Mouse (Mus musculus) Patski (cell line): Measurements from ENCODE around the gene Dmd. TPM values are rescaled to one million over a fixed set of nuclear protein-coding genes. Genes with fewer than 3 reads are reported as not detected.

Experiments
- ATAC-seq: fragments of 100-300 bp; one replicate; pipeline ENCODE4 v1.8.0; 2021
- CTCF ChIA-PET: fragments of 350-600 bp; sonication (Branson Sonifier 250); formaldehyde crosslinking; loops from one replicate; lab custom pipeline; 2022; ENCODE audit warnings: inconsistent platforms; lab: Charles Lee
- POLR2A ChIA-PET: fragments of 350-600 bp; sonication (Branson Sonifier 250); formaldehyde crosslinking; loops from one replicate; lab custom pipeline; 2022; ENCODE audit warnings: antibody characterized with exemption, inconsistent platforms; lab: Charles Lee
- DNase-seq: peaks from one replicate; pipeline ENCODE4 v3.0.0-alpha.2; 2011; ENCODE audit warnings: low read depth, low spot score
- H3K27me3 ChIP-seq: fragments of 371-371 bp; one replicate; pipeline ENCODE4 v1.5.1; 2021
- CTCF ChIP-seq: fragments of 100-300 bp; IDR thresholded peaks from one replicate; pipeline ENCODE4 v1.5.1; 2021
- in situ Hi-C: fragments of 300-500 bp; cut with MboI; formaldehyde crosslinking; loops from 3 replicates; pipeline ENCODE4 v1.11.1; 2018; ENCODE audit warnings: low pct_unique_long_range_greater_than_20kb, mixed read lengths
- polyA plus RNA-seq: library from polyadenylated mRNA; unstranded; gene quantifications from one replicate; pipeline ENCODE4 v1.2.3, GENCODE M21; 2021

Gene Dmd
- polyA plus RNA-seq, 1 experiment from 2014 or later: not detected

DNA sequence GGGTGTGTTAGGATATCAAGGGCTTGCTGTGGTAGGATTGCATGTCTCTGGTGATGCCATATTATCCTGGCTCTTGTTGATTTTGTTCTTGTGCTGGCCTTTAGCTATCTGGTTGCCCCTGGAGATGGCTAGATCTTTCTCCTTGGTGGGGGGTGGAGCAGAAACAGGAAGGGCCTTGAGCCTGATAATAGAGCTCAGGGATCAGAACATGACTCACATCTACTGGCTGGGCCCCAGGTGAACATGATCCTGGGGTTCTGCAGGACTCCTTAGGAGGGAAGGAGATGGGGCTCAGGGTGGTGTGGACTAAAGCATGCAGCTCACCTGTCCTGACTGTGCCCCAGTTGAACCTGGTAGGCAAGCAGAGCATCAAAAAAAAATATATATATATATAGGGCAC, 1691.8 kb downstream of the Dmd start:
- CTCF ChIA-PET: no interaction called here
- in situ Hi-C loops: no loop called here
- ATAC-seq (no peak), DNase-seq (no peak)
- POLR2A ChIA-PET: no interaction called here
- peaks cover 18% of the 10 kb centered on the region for H3K27me3 ChIP-seq
- TF ChIP-seq CTCF: no peak

DNA sequence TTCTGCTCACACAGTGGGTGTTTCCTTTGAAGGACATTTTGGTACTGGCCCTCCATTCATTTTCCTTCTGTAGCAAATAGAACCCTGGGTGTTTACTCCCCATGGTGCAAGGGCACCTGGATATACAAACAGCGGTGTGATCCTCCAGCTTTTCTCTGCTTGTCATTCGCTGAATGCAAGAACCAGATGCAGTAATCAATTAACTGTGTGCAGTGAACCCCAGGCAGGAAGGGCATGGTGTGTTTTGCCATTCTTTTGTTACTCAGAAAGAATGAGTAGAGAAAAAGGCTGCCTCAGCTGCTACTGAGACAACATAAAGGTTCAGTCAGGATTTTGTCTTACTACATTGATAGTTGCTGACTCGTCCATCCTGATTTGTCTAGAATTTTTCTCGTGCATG, 1799.0 kb downstream of the Dmd start:
- TF ChIP-seq CTCF: no peak
- H3K27me3 ChIP-seq: peaks cover 40% of the 10 kb centered on the region
- in situ Hi-C loops: no loop called here
- no peak for ATAC-seq
- POLR2A ChIA-PET: no interaction called here
- CTCF ChIA-PET: no interaction called here
- DNase-seq: no peak

DNA sequence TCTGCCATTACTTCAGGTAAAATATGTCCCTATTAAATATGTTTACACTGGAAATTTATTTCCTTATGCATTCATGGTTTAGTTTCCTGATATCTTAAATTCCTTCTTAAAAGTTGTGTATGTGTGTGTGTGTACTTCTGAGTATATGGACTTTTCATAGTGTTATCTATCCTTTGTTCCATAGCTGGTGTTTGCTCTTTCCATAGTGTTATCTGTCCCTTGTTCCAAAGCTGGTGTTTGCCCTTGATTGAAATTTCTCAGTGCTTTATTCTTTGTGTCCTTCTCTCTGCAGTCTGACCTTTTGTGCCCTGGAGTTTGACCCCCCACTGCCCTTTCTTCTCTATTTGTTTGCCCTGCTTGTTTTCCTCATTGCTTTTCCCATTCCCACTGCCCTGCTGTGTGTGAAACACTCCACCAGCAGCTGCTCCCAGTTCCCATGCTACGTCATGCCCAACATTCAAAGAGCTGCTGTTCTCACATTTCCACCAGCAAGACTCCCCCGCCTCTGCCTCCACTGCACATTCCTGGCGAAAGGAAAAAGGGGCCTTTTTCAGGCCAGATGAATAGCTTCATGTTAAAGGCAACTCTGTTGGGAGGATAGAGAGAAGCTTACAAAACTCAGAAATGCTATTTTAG, 1911.5 kb downstream of the Dmd start:
- POLR2A ChIA-PET: no interaction called here
- in situ Hi-C loops: no loop called here
- ATAC-seq (no peak), DNase-seq (no peak)
- no peak for TF ChIP-seq CTCF
- peaks cover 38% of the 10 kb centered on the region for H3K27me3 ChIP-seq
- CTCF ChIA-PET: no interaction called here

DNA sequence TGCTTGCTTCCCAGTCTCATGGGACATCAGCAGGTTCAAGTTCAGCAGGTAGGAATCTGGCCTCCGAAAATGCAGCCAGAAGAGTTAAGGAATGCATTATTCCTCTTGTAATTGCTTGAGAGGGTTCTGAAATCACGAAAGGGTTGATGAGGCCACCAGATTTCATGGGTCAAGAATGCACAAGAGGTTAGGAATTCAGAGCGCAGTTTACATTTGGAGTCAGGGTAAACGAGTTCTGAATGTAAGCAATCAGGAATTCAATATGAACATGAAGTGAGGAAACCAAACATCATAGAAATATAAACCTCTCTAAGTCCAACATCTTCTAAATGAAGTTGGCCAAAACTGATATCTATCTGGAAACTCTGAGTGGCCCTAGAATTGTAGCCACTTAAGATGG, 1924.4 kb downstream of the Dmd start:
- ChIA-PET CTCF (no interaction called here), POLR2A (no interaction called here)
- in situ Hi-C loops: no loop called here
- ATAC-seq (no peak), DNase-seq (no peak)
- no peak for TF ChIP-seq CTCF
- H3K27me3 ChIP-seq: peaks cover 43% of the 10 kb centered on the region

DNA sequence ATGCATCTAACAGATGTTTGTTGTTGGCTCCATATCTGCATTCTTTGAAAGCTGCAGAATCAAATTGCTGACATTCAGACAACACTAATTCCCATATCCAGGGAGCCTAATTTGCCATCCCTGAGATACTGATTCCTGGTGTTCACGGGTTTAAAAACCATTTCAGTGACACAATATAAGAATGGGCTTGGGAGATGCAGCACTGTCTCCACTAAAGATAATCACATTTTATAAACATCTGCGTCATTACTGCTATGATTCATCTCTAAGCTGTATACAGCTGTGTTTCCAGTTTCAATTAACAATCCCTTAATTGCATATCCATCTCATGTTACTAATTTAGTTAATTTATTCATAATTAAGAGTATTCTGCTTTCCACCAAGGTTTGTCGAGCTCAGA, 1929.5 kb downstream of the Dmd start:
- in situ Hi-C loops: no loop called here
- peaks cover 56% of the 10 kb centered on the region for H3K27me3 ChIP-seq
- no peak for ATAC-seq
- no peak for DNase-seq
- CTCF ChIA-PET: no interaction called here
- POLR2A ChIA-PET: no interaction called here
- no peak for TF ChIP-seq CTCF

DNA sequence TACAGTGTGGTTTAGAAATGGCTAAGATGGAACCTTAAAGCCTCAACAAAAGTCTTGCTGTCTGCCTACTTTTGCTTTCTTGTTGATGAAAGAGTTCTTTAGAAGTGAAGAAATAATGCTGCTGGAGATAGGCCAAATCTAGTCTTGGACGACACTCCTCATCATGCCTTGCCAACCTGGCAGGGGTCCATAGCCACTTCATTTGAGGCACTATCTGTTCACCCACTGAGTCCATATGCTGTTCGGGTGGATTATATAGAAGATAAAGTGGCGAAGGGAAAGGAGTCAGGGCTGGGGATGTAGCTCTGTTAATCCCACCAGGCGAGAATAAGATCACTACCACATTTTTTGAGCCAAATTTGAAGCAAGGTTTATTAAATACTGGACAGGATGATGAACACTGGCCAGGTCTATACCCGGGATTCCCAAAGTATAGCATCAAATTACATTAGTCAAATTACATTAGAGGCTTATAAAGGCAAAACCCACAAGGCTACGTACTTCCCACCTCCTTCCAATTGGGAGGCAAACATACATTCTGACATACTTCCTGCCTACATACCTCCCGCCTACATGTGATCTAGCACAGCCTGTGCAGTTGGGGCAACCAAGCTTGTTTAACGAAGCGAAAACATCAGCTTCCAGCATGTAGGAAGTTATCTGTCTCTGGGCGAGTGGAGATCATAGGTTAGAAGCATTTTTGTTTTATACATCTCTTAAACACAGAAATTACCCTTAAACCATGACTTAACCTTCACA, 1984.2 kb downstream of the Dmd start:
- no peak for TF ChIP-seq CTCF
- in situ Hi-C loops: no loop called here
- DNase-seq (no peak), ATAC-seq (no peak)
- peaks cover 37% of the 10 kb centered on the region for H3K27me3 ChIP-seq
- ChIA-PET POLR2A (interaction anchor here (0.6 kb wide), 1 partner anchor 27 kb away, joined by 3 read pairs; no protein-coding TSS in a partner anchor), CTCF (interaction anchor here (0.9 kb wide), 1 partner anchor 13 kb away, joined by 3 read pairs; no protein-coding TSS in a partner anchor)

DNA sequence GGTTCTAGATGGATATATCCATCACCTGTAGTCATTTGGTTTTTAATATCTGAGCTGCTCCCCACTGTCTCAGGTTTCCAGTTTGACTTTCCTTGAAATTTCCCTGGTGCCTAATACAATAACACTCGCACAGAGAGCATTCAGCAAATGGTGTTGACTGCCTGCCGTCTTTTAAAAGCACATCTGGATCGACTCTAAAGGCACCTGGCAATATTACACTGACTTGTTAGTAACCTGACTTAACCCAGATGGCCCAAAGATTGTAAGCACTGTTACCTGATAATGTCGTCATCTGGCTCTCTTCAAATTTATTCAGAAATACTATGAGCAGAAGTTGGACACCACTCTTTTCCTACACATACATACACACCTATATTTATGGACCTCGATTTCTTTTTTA, 2011.9 kb downstream of the Dmd start:
- DNase-seq: no peak
- peaks cover 43% of the 10 kb centered on the region for H3K27me3 ChIP-seq
- ATAC-seq: no peak
- no peak for TF ChIP-seq CTCF
- CTCF ChIA-PET: no interaction called here
- POLR2A ChIA-PET: no interaction called here
- in situ Hi-C loops: no loop called here

DNA sequence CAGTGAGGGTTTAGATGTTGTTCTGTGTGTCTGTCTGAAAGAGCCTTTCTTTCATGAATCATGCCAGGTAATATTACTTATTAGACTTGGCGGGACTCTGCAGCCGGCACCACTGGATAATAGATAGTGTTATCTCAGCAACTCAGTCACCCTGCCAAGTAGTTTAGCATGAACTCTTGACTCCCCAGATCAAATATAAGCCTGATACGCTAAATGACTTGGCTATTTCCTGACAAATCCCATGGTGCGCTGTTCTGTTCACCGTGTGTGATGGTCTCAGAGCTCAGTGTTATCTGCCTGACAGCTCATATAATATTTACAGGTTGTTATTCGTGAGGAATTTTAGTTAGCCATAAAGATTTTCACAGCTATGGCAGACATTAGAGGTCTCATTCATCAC, 2012.3 kb downstream of the Dmd start:
- CTCF ChIA-PET: no interaction called here
- in situ Hi-C loops: no loop called here
- ATAC-seq: no peak

GRCm38 (mm10) chrX:85008304-85008703, 2059.6 kb downstream of the Dmd start:
- no peak for DNase-seq
- CTCF ChIA-PET: no interaction called here
- TF ChIP-seq CTCF: no peak
- ATAC-seq: no peak
- peaks cover 29% of the 10 kb centered on the region for H3K27me3 ChIP-seq
- POLR2A ChIA-PET: no interaction called here
- in situ Hi-C loops: no loop called here

More for the DNA sequence above, 2012.3 kb downstream of the Dmd start:
- TF ChIP-seq CTCF: no peak
- POLR2A ChIA-PET: no interaction called here
- DNase-seq: no peak
- peaks cover 43% of the 10 kb centered on the region for H3K27me3 ChIP-seq

DNA sequence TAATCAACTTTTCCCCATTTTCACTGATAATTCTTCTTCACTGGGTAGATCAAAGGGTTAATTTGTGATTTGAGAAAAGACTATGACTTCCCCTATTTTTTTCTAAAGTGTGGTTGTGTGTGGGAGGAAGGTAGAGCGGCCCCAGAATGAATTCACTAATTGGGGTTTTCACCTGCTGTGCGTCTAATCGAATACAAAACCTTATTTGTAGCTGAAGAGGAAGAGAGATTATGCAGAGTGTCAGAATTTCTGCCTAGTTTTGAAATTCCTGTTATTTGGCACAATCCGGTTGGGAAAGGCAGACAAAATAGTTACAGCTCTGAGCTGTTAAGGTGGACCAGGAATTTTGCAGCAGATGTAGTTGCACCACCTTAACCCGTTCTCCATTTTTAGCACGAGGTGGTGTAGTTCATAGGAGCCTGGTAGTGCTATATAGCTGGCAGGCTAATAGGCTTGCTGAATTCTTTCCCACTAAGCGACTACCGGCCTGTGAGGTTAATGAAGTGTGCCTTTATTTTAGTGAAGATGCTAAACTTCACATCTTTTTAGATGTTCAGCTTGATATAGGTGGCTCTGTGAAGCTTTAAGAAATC, 2092.9 kb downstream of the Dmd start:
- peaks cover 46% of the 10 kb centered on the region for H3K27me3 ChIP-seq
- ChIA-PET CTCF (no interaction called here), POLR2A (no interaction called here)
- no peak for TF ChIP-seq CTCF
- in situ Hi-C loops: no loop called here
- DNase-seq (no peak), ATAC-seq (no peak)

GRCm38 (mm10) chrX:85046631-85047030, 2098.0 kb downstream of the Dmd start:
- TF ChIP-seq CTCF: no peak
- peaks cover 52% of the 10 kb centered on the region for H3K27me3 ChIP-seq
- ChIA-PET POLR2A (no interaction called here), CTCF (no interaction called here)
- in situ Hi-C loops: no loop called here
- no peak for DNase-seq
- no peak for ATAC-seq
